Mouse (Mus musculus) cerebellum, adult (tissue): ENCODE data around the gene Hist1h2bl.
"Not testable (repeated sequence)": the region's sequence is repeated elsewhere in the genome, so short reads cannot be mapped to it uniquely, and the experiment has no call there.

ENCODE experiments used
- ATAC-seq: cut with Nextera tagmentation; 2 replicates; pipeline ENCODE4 v1.9.2; 2017; ENCODE audit warnings: mild to moderate bottlenecking, moderate library complexity, mixed read lengths; ENCODE audit not compliant: insufficient number of reproducible peaks, low FRiP score, low TSS enrichment

Gene Hist1h2bl

GRCm38 (mm10) chr13:21715864-21716539 is at the start of gene Hist1h2bl, which contains the start of gene Hist1h2ai:
Gene Hist1h2bl, minus strand, starts transcription at chr13:21716143.
Gene Hist1h2ai, plus strand, starts transcription at chr13:21716422.
- peak; percentile 96 for ATAC-seq

- ATAC-seq, result no peak
Observed at GRCm38 (mm10) chr13:21755707-21756106, 39.8 kb upstream of the Hist1h2bl start.

DNA sequence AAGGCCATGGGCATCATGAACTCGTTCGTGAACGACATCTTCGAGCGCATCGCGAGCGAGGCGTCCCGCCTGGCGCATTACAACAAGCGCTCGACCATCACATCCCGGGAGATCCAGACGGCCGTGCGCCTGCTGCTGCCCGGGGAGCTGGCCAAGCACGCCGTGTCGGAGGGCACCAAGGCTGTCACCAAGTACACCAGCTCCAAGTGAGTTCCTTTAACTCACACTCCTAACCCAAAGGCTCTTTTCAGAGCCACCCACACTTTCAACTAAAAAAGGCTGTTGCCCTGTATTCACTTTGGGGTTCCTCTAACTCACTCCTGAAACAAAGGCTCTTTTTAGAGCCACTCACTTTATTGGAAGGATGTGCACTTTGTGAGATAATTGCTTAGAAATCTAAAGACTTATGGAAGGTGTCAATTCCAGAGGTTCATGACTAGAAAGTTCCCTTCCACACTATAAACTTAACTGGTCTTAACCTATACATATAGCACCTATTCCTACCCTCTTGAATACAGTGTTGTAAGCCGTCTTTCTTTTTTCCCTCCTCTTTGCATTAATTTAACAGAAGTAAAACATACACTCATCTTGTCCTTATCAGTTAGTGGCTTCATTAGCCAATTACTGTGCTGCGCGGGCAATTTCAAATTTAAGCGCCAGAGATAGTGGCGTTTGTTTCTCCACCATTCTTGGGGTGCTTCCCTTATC is 38.5 kb upstream of the Hist1h2bl start:
- ATAC-seq, result not testable (repeated sequence)

DNA sequence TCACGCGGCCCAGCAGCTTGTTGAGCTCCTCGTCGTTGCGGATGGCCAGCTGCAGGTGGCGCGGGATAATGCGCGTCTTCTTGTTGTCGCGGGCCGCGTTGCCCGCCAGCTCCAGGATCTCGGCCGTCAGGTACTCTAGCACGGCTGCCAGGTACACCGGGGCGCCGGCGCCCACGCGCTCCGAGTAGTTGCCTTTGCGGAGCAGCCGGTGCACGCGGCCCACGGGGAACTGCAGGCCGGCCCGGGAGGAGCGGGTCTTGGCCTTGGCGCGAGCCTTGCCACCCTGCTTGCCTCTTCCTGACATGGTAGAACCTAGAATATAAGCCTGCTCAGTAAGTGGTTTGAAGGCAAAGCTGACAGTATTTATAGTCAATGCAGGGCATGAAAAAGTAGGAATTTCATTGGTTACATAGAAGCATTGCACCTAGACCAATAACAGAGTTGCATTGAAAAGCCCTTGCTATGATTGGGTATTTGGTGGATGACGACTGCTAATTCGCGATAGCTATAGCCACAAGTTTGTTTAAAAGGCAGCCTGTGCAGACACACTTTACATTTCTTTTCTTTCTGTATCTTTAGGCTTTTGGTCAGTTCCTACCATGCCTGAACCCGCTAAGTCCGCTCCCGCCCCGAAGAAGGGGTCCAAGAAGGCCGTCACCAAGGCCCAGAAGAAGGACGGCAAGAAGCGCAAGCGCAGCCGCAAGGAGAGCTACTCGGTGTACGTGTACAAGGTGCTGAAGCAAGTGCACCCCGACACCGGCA is 37.8 kb upstream of the Hist1h2bl start, which contains the start of the genes Hist1h2ak and Hist1h2bn:
TSS of gene Hist1h2ak (minus strand) at position 304 of the 762 bp plus-strand sequence.
TSS of gene Hist1h2bn (plus strand) at position 600 of the 762 bp plus-strand sequence.
- peak; percentile 98 for ATAC-seq

DNA sequence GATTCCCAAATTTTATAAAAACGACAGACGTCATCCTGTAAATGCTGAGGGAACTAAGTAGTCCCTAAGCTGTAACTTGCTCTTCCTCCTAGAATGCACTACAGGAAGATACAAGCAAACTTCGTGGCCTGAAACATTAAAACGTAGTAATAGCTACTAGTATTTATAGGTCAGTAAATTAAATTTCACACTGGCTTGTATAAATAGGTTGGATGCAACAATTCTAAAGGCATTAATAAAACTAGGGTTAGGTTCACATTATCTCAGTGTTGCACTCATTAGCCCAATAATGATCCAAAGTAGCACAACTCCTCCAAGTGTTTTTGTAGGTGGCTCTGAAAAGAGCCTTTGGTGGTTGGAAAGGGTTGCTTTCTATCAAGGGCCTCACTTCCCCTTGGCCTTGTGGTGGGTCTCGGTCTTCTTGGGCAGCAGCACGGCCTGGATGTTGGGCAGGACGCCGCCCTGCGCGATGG is 37.1 kb upstream of the Hist1h2bl start:
- no peak for ATAC-seq

- no peak for ATAC-seq
Observed at GRCm38 (mm10) chr13:21752356-21752755, 36.4 kb upstream of the Hist1h2bl start.

GRCm38 (mm10) chr13:21751827-21752226 is 35.9 kb upstream of the Hist1h2bl start:
- no peak for ATAC-seq

GRCm38 (mm10) chr13:21751417-21751816 is 35.5 kb upstream of the Hist1h2bl start:
- no peak for ATAC-seq

GRCm38 (mm10) chr13:21750159-21751017 is 34.4 kb upstream of the Hist1h2bl start, which contains the start of gene Hist1h4k:
Gene Hist1h4k, minus strand, starts transcription at chr13:21750505.
- peak; percentile 89 for ATAC-seq

- ATAC-seq, result no peak
Observed at GRCm38 (mm10) chr13:21749387-21750158, 33.6 kb upstream of the Hist1h2bl start.

DNA sequence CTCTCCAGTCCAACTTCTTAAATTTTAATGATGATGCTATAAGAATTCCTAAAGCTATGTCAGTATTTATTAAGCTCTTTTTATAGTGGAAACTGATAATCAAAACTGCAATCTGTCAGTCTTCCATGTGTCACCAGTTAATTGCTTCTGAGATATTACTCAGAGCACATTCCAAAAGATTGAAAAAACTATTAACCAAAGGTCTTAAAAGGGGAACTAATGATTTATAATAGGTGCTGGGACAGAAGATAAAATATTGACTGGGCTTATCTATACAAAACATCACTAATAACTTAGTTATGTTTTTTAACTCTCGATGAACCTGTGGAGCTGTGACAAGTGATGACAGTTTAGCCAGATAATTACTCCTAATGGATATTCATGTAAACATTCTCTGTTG is 29.1 kb upstream of the Hist1h2bl start:
- no peak for ATAC-seq

- peak; percentile 91 for ATAC-seq
Observed at GRCm38 (mm10) chr13:21734906-21735767, 19.2 kb upstream of the Hist1h2bl start, which contains the start of gene Hist1h4j. Gene Hist1h4j, plus strand, starts transcription at chr13:21735064.

DNA sequence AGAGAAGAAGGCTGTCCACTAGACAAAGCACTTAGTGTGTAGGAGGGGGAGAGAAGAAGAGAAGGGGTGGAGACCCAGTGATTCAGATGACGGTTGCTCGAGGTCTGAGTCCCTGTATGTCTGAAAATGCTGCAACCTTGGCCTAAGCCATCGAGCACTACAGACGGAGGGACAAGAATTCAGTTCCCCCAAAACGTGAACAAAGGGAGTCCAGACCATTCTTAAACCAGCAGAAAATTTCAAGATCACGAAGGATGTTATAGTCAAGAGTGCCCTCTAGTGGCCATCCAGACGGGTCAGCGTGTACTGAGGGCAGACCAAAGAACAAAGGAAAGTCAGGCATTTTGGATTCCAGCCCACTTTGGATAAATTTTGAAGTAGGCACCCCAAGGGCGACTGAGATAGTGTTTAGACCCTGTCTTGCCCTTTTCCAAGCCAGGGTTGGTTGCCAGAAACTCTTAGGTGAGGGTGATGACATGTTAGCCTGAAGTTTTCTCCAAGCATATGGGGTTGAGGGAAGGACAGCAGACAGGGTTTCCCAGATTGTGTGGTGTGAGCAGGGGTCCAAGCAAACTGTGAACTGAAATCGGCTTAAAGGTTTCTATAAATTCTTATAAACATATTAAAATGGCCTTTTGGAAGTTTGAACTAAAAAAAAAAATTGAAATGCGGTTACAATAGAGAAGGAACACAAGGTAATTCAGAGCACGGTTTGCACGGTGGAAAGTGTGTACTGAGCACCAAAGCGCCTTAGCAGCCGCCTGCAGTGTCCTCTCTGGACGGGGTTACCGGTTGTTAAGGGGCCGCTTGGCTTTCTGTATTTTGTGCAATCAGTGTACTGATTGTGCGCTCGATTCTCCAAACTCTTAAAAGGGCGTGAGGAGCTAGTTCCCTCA is 18.3 kb upstream of the Hist1h2bl start:
- ATAC-seq, result peak; percentile 58

GRCm38 (mm10) chr13:21733466-21733865 is 17.5 kb upstream of the Hist1h2bl start:
- ATAC-seq, result no peak

DNA sequence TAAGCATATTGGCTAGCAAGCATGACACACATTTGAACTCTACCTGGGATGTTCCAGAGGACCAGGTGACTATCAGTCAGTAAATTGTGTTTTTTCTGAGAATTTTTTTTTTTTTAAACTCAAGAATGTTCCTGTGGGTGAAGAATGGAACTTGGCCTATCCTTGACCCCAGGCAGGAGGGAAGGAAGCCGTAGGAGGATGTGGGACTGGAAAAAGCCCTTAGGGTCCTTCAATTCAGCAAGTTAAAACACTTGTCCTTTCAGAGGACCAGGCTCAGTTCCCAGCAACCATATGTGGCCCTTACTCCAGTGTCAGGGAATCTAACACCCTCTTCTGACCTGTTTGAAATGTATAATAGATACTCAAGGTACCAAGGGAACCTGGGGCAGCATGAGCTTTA is 13.6 kb upstream of the Hist1h2bl start:
- ATAC-seq, result no peak

GRCm38 (mm10) chr13:21727948-21728572 is 12.1 kb upstream of the Hist1h2bl start:
- no peak for ATAC-seq
